Mouse (Mus musculus) MEL (cell line): ENCODE data around the gene Dlg1. TPM values are rescaled to one million over a fixed set of nuclear protein-coding genes. Genes with fewer than 3 reads are reported as not detected.

Source experiments
- DNase-seq: peaks from one replicate; pipeline ENCODE4 v3.0.0; 2011; ENCODE audit warnings: low read depth, low spot score
- H3K27ac ChIP-seq: 2 replicates; pipeline ENCODE4 v1.5.1; 2012; ENCODE audit warnings: low read depth, mild to moderate bottlenecking, control low read depth, low read length, moderate library complexity; ENCODE audit not compliant: control insufficient read depth
- H3K27me3 ChIP-seq, 2 experiments: fragments of 150-350 bp in 1 of 2; sonication (generic) in 1 of 2; 2 replicates each; pipeline ENCODE4 v1.6.1; 2012; ENCODE audit warnings: low read length in 2 of 2, mild to moderate bottlenecking in 2 of 2, improper control_type of control experiment in 1 of 2, moderate library complexity in 1 of 2; ENCODE audit not compliant: insufficient read depth in 2 of 2, control insufficient read depth in 1 of 2
- H3K36me3 ChIP-seq, 2 experiments: 2 replicates each; pipeline ENCODE4 v1.6.1; 2012 to 2014; ENCODE audit warnings: low read length in 2 of 2, improper control_type of control experiment in 1 of 2, inconsistent platforms in 1 of 2, mild to moderate bottlenecking in 1 of 2; ENCODE audit not compliant: insufficient read depth in 2 of 2, control insufficient read depth in 1 of 2
- H3K4me1 ChIP-seq, 2 experiments: fragments of 150-350 bp in 1 of 2; sonication (generic) in 1 of 2; 2 replicates each; pipeline ENCODE4 v1.6.1; 2012; ENCODE audit warnings: low read length in 2 of 2, improper control_type of control experiment in 1 of 2, mild to moderate bottlenecking in 1 of 2; ENCODE audit not compliant: insufficient read depth in 2 of 2, control insufficient read depth in 1 of 2
- H3K4me3 ChIP-seq, 2 experiments: fragments of 150-350 bp in 1 of 2; sonication (generic) in 1 of 2; 2 replicates each; pipeline ENCODE4 v1.5.1; 2012; ENCODE audit warnings: low read depth in 2 of 2, low read length in 2 of 2, mild to moderate bottlenecking in 2 of 2, moderate library complexity in 2 of 2, control low read depth in 1 of 2, improper control_type of control experiment in 1 of 2; ENCODE audit not compliant: control insufficient read depth in 1 of 2, insufficient read depth in 1 of 2
- H3K79me2 ChIP-seq: 2 replicates; pipeline ENCODE4 v1.6.1; 2012; ENCODE audit warnings: mild to moderate bottlenecking, low read length, moderate library complexity; ENCODE audit not compliant: control insufficient read depth, poor library complexity, insufficient read depth
- H3K9ac ChIP-seq: 2 replicates; pipeline ENCODE4 v1.6.1; 2012; ENCODE audit warnings: low read depth, mild to moderate bottlenecking, control low read depth, low read length, moderate library complexity; ENCODE audit not compliant: control insufficient read depth, poor library complexity, severe bottlenecking
- H3K9me3 ChIP-seq: fragments of 150-350 bp; sonication (generic); replicated peaks from 2 replicates; pipeline ENCODE4 v1.6.1; 2012; ENCODE audit warnings: mild to moderate bottlenecking, low read length, improper control_type of control experiment, moderate library complexity; ENCODE audit not compliant: insufficient read depth
- BHLHE40 ChIP-seq: IDR thresholded peaks from 2 replicates; pipeline ENCODE4 v1.6.1; 2012; ENCODE audit warnings: low read depth, mild to moderate bottlenecking, inconsistent platforms, low read length, improper control_type of control experiment, borderline replicate concordance
- CHD2 ChIP-seq: IDR thresholded peaks from 2 replicates; pipeline ENCODE4 v1.6.1; 2011; ENCODE audit warnings: low read length, improper control_type of control experiment
- CTCF ChIP-seq, 3 experiments: IDR thresholded peaks in 2 of 3; conservative IDR thresholded peaks in 1 of 3; 2 replicates each; pipeline ENCODE4 v1.5.1; 2011 to 2012; ENCODE audit warnings: low read length in 3 of 3, low read depth in 2 of 3, mild to moderate bottlenecking in 2 of 3, improper control_type of control experiment in 1 of 3, inconsistent platforms in 1 of 3, mixed read lengths in 1 of 3, moderate library complexity in 1 of 3; ENCODE audit not compliant: control insufficient read depth in 1 of 3, insufficient read depth in 1 of 3, poor library complexity in 1 of 3, severe bottlenecking in 1 of 3
- E2F4 ChIP-seq: IDR thresholded peaks from 2 replicates; pipeline ENCODE4 v1.6.1; 2011; ENCODE audit warnings: low read depth, low read length, improper control_type of control experiment, borderline replicate concordance
- ELF1 ChIP-seq: IDR thresholded peaks from 2 replicates; pipeline ENCODE4 v1.6.1; 2014; ENCODE audit warnings: low read depth, mild to moderate bottlenecking, inconsistent platforms, low read length, improper control_type of control experiment, moderate library complexity
- GABPA ChIP-seq: IDR thresholded peaks from 2 replicates; pipeline ENCODE4 v1.6.1; 2012; ENCODE audit warnings: low read depth, mild to moderate bottlenecking, inconsistent platforms, low read length, improper control_type of control experiment, moderate library complexity
- GATA1 ChIP-seq: IDR thresholded peaks from 2 replicates; pipeline ENCODE4 v1.6.1; 2011; ENCODE audit warnings: low read depth, low read length, improper control_type of control experiment
- JUND ChIP-seq: IDR thresholded peaks from 2 replicates; pipeline ENCODE4 v1.6.1; 2011; ENCODE audit warnings: low read depth, mild to moderate bottlenecking, improper control_type of control experiment, low read length
- KAT2A ChIP-seq: conservative IDR thresholded peaks from 2 replicates; pipeline ENCODE4 v1.6.1; 2012; ENCODE audit warnings: low read depth, low read length, improper control_type of control experiment, inconsistent platforms
- MAFK ChIP-seq: IDR thresholded peaks from 2 replicates; pipeline ENCODE4 v1.6.1; 2011; ENCODE audit warnings: low read depth, mild to moderate bottlenecking, low read length, improper control_type of control experiment, borderline replicate concordance
- MAX ChIP-seq: IDR thresholded peaks from 2 replicates; pipeline ENCODE4 v1.6.1; 2011; ENCODE audit warnings: low read length, improper control_type of control experiment
- MAZ ChIP-seq: IDR thresholded peaks from 2 replicates; pipeline ENCODE4 v1.6.1; 2012; ENCODE audit warnings: low read depth, mild to moderate bottlenecking, inconsistent platforms, low read length, improper control_type of control experiment
- MYB ChIP-seq: IDR thresholded peaks from 2 replicates; pipeline ENCODE4 v1.6.1; 2011; ENCODE audit warnings: mild to moderate bottlenecking, low read depth, low read length, improper control_type of control experiment
- NRF1 ChIP-seq: IDR thresholded peaks from 2 replicates; pipeline ENCODE4 v1.6.1; 2014; ENCODE audit warnings: low read depth, mild to moderate bottlenecking, inconsistent platforms, low read length, improper control_type of control experiment, moderate library complexity; ENCODE audit not compliant: poor library complexity, insufficient read depth, severe bottlenecking
- POLR2AphosphoS5 ChIP-seq: IDR thresholded peaks from 2 replicates; pipeline ENCODE4 v1.6.1; 2012; ENCODE audit warnings: low read depth, borderline replicate concordance, mild to moderate bottlenecking, inconsistent platforms, low read length, moderate library complexity, mixed read lengths
- TCF12 ChIP-seq: IDR thresholded peaks from 2 replicates; pipeline ENCODE4 v1.6.1; 2014; ENCODE audit warnings: low read depth, mild to moderate bottlenecking, inconsistent platforms, low read length, improper control_type of control experiment, moderate library complexity
- UBTF ChIP-seq: IDR thresholded peaks from 2 replicates; pipeline ENCODE4 v1.6.1; 2012; ENCODE audit warnings: low read depth, mild to moderate bottlenecking, inconsistent platforms, low read length, improper control_type of control experiment, moderate library complexity, borderline replicate concordance; ENCODE audit not compliant: insufficient read depth
- USF1 ChIP-seq: IDR thresholded peaks from 2 replicates; pipeline ENCODE4 v1.6.1; 2014; ENCODE audit warnings: low read depth, mild to moderate bottlenecking, inconsistent platforms, low read length, improper control_type of control experiment, moderate library complexity
- polyA plus RNA-seq, 2 experiments: library from polyadenylated mRNA; stranded (reverse) in 1 of 2; unstranded in 1 of 2; fragments of >175 nt in 1 of 2; fragments of >200 nt in 1 of 2; gene quantifications; 2 replicates each; pipeline versions ENCODE4 v1.2.1 to v1.2.4; 2012; ENCODE audit warnings: low replicate concordance in 2 of 2, low read depth in 1 of 2; ENCODE audit not compliant: insufficient read length in 2 of 2, insufficient read depth in 1 of 2, missing spikeins in 1 of 2
- total RNA-seq: library from RNA; depleted of rRNA; stranded (reverse); fragments of 300-350 nt; gene quantifications from 2 replicates; pipeline ENCODE4 v1.2.3, GENCODE M21; 2012; rRNA removed

Dlg1 gene
- total and polyA plus RNA-seq, 3 experiments = 25.7 to 74.6 (median 33.9) TPM

GRCm38 (mm10) chr16:31918248-31918724 lies 255.0 kb downstream of the Dlg1 start (continued):
- TF ChIP-seq GABPA (no peak), KAT2A (no peak)

DNA sequence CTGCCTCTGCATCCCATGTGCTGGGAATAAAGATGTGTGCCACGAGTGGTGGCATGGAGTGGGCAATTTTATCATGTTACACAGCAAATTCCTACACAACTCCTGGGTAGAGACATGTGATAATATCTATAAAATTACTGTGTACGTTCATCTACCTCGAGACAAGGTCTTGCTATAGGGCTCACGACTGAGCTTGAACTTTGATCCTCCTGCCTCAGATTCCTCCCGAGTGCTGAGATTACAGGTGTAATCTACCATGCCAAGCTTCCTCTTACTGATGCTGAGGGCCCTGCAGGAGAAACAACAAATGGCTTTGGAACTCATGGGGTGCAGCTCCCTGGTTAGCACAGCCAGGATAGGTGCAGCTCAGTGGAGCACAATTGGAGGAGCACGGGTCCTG lies 261.1 kb downstream of the Dlg1 start:
- Histone ChIP-seq H3K4me3 (no peak overlapping the region), H3K4me1 (peaks cover 0 to 4% of the 10 kb centered on the region in 2 experiments; a peak in 1 of 4 replicates), H3K27ac (no peak overlapping the region), H3K79me2 (no peaks in the 10 kb centered on the region), H3K36me3 (no peaks in the 10 kb centered on the region), H3K9me3 (no peaks in the 10 kb centered on the region), H3K9ac (no peak overlapping the region), H3K27me3 (peaks cover 0 to 3% of the 10 kb centered on the region in 2 experiments; a peak in 2 of 4 replicates)
- TF ChIP-seq USF1 (no peak), GATA1 (no peak), JUND (no peak), ELF1 (no peak), MAX (no peak), NRF1 (no peak), MAZ (no peak), BHLHE40 (no peak), MAFK (no peak), TCF12 (no peak), MYB (no peak), UBTF (no peak), E2F4 (no peak), CTCF (IDR thresholded peaks at IDR 0.05 in 2 of 3, conservative IDR thresholded peaks at IDR 0.05 in 1 of 3; ENCODE audit: control insufficient read depth in 1 of 3, insufficient read depth in 1 of 3, low read depth in 2 of 3, low read length in 3 of 3, poor library complexity in 1 of 3, severe bottlenecking in 1 of 3) (no peak), CHD2 (no peak), GABPA (no peak), POLR2AphosphoS5 (no peak)
- no peak for DNase-seq

Other genes with a start within 250 kb of the Dlg1 start
- gene Bdh1, start 241.2 kb upstream of the Dlg1 start, total RNA-seq = 67.5 and 73.4 TPM in 2 replicates
- 100 to 1,000 TPM in 1 of 2 experiments, not detected in 1; 187 TPM for gene Bdh1, start 241.2 kb upstream of the Dlg1 start, polyA plus RNA-seq
- gene Meltf, start 215.4 kb downstream of the Dlg1 start, total RNA-seq = not detected in 2 replicates
- not detected for gene Meltf, start 215.4 kb downstream of the Dlg1 start, polyA plus RNA-seq